Mouse (Mus musculus): Measurements from ENCODE around the gene Ezh2.
A peak's percentile ranks its signal among the peaks of the same experiment; 100 is the strongest.
"Not testable (repeated sequence)": the region's sequence is repeated elsewhere in the genome, so short reads cannot be mapped to it uniquely, and the experiment has no call there.

Ezh2 gene

GRCm38 (mm10) chr6:47594926-47595623 is at the start of gene Ezh2:
Gene Ezh2 (minus strand): TSS chr6:47595341.
- peak; percentile 85 for DNase-seq (ENCODE audit: extremely low read depth, low read depth)

GRCm38 (mm10) chr6:47636527-47637076 is 41.5 kb upstream of the Ezh2 start:
- no peak for DNase-seq (ENCODE audit: extremely low read depth, low read depth)

GRCm38 (mm10) chr6:47635995-47636526 is 40.9 kb upstream of the Ezh2 start:
- no peak for DNase-seq (ENCODE audit: extremely low read depth, low read depth)

GRCm38 (mm10) chr6:47635207-47635994 is 40.3 kb upstream of the Ezh2 start:
- DNase-seq (ENCODE audit: extremely low read depth, low read depth): no peak

GRCm38 (mm10) chr6:47633467-47633866 is 38.3 kb upstream of the Ezh2 start:
- DNase-seq (ENCODE audit: extremely low read depth, low read depth): peak; percentile 71

GRCm38 (mm10) chr6:47630061-47630460 is 34.9 kb upstream of the Ezh2 start:
- not testable (repeated sequence) for DNase-seq (ENCODE audit: extremely low read depth, low read depth)

GRCm38 (mm10) chr6:47627978-47628377 is 32.8 kb upstream of the Ezh2 start:
- DNase-seq (ENCODE audit: extremely low read depth, low read depth): no peak

GRCm38 (mm10) chr6:47626976-47627375 is 31.8 kb upstream of the Ezh2 start:
- not testable (repeated sequence) for DNase-seq (ENCODE audit: extremely low read depth, low read depth)

GRCm38 (mm10) chr6:47621039-47621438 is 25.9 kb upstream of the Ezh2 start:
- DNase-seq (ENCODE audit: extremely low read depth, low read depth): no peak

- not testable (repeated sequence) for DNase-seq (ENCODE audit: extremely low read depth, low read depth)
Measured at GRCm38 (mm10) chr6:47608306-47608705, 13.2 kb upstream of the Ezh2 start.

- no peak for DNase-seq (ENCODE audit: extremely low read depth, low read depth)
Measured at GRCm38 (mm10) chr6:47601931-47602330, 6.8 kb upstream of the Ezh2 start.

- DNase-seq (ENCODE audit: extremely low read depth, low read depth): peak; percentile 44
Measured at GRCm38 (mm10) chr6:47595696-47596095, 555 bp upstream of the Ezh2 start.

- no peak for DNase-seq (ENCODE audit: extremely low read depth, low read depth)
Measured at GRCm38 (mm10) chr6:47594141-47594835, 853 bp downstream of the Ezh2 start.

GRCm38 (mm10) chr6:47593590-47593989 is 1.6 kb downstream of the Ezh2 start:
- DNase-seq (ENCODE audit: extremely low read depth, low read depth): no peak

GRCm38 (mm10) chr6:47587332-47587731 is 7.8 kb downstream of the Ezh2 start:
- not testable (repeated sequence) for DNase-seq (ENCODE audit: extremely low read depth, low read depth)

GRCm38 (mm10) chr6:47572887-47573286 is 22.3 kb downstream of the Ezh2 start:
- DNase-seq (ENCODE audit: extremely low read depth, low read depth): no peak

- DNase-seq (ENCODE audit: extremely low read depth, low read depth): peak; percentile 75
Measured at GRCm38 (mm10) chr6:47565326-47566035, 29.7 kb downstream of the Ezh2 start.

- DNase-seq (ENCODE audit: extremely low read depth, low read depth): no peak
Measured at GRCm38 (mm10) chr6:47561426-47561825, 33.7 kb downstream of the Ezh2 start.

- DNase-seq (ENCODE audit: extremely low read depth, low read depth): peak; percentile 39
Measured at GRCm38 (mm10) chr6:47560846-47561245, 34.3 kb downstream of the Ezh2 start.

- no peak for DNase-seq (ENCODE audit: extremely low read depth, low read depth)
Measured at GRCm38 (mm10) chr6:47560407-47560806, 34.7 kb downstream of the Ezh2 start.

- no peak for DNase-seq (ENCODE audit: extremely low read depth, low read depth)
Measured at GRCm38 (mm10) chr6:47559287-47559686, 35.9 kb downstream of the Ezh2 start.

All from MEL-GATA-1-ER (cell line).